Mouse (Mus musculus) liver, postnatal 0 days (tissue): ENCODE results near the gene Spice1.

Source experiments
- CTCF ChIP-seq: sonication (generic); IDR thresholded peaks from 2 replicates; pipeline ENCODE4 v1.5.1; 2016; ENCODE audit warnings: antibody characterized with exemption, low read depth
- EP300 ChIP-seq: IDR thresholded peaks from 2 replicates; pipeline ENCODE4 v1.6.1; 2016; ENCODE audit warnings: antibody characterized with exemption, low read depth, mild to moderate bottlenecking

- no peak for TF ChIP-seq EP300
- TF ChIP-seq CTCF: no peak
Observed at GRCm38 (mm10) chr16:44356291-44356690, 9.4 kb downstream of the Spice1 start.
